Mouse (Mus musculus) heart, postnatal 0 days (tissue): ENCODE measurements around the gene Tcte1.

Experiments
- CTCF ChIP-seq: IDR thresholded peaks from 2 replicates; pipeline ENCODE4 v1.5.1; 2016; ENCODE audit warnings: antibody characterized with exemption, control low read depth, low read depth
- EP300 ChIP-seq: IDR thresholded peaks from 2 replicates; pipeline ENCODE4 v1.6.1; 2016; ENCODE audit warnings: antibody characterized with exemption, low read depth

GRCm38 (mm10) chr17:45532896-45533295 lies 9.7 kb downstream of the Tcte1 start:
- TF ChIP-seq CTCF (no peak), EP300 (no peak)
